Mouse (Mus musculus) cerebellum, adult 9-11 months (tissue): Measurements from ENCODE around the gene Zfp451.
"Not testable (repeated sequence)": the region's sequence is repeated elsewhere in the genome, so short reads cannot be mapped to it uniquely, and the experiment has no call there.

Experiments used
- DNase-seq: peaks from one replicate; pipeline ENCODE4 v3.0.0; 2022

Zfp451 gene

GRCm38 (mm10) chr1:33757033-33757413, 57.4 kb downstream of the Zfp451 start:
- no peak for DNase-seq

- no peak for DNase-seq
These were observed 58.0 kb downstream of the Zfp451 start for GRCm38 (mm10) chr1:33756258-33757032.

GRCm38 (mm10) chr1:33755799-33756198, 58.6 kb downstream of the Zfp451 start:
- no peak for DNase-seq

- DNase-seq: no peak
These were observed 59.2 kb downstream of the Zfp451 start for GRCm38 (mm10) chr1:33754965-33755735.

- no peak for DNase-seq
These were observed 60.3 kb downstream of the Zfp451 start for GRCm38 (mm10) chr1:33754089-33754488.

GRCm38 (mm10) chr1:33751283-33751682, 63.1 kb downstream of the Zfp451 start:
- DNase-seq: peak; percentile 70

GRCm38 (mm10) chr1:33749709-33750108, 64.7 kb downstream of the Zfp451 start:
- not testable (repeated sequence) for DNase-seq

- no peak for DNase-seq
These were observed 65.3 kb downstream of the Zfp451 start for GRCm38 (mm10) chr1:33749109-33749508.

- no peak for DNase-seq
These were observed 68.5 kb downstream of the Zfp451 start for GRCm38 (mm10) chr1:33745901-33746300.

- DNase-seq: not testable (repeated sequence)
These were observed 69.6 kb downstream of the Zfp451 start for GRCm38 (mm10) chr1:33744815-33745214.

GRCm38 (mm10) chr1:33742903-33743302, 71.5 kb downstream of the Zfp451 start:
- no peak for DNase-seq

- peak; percentile 69 for DNase-seq
These were observed 75.1 kb downstream of the Zfp451 start for GRCm38 (mm10) chr1:33739302-33739701.

- no peak for DNase-seq
These were observed 75.6 kb downstream of the Zfp451 start for GRCm38 (mm10) chr1:33738681-33739278.

- no peak for DNase-seq
These were observed 76.1 kb downstream of the Zfp451 start for GRCm38 (mm10) chr1:33738281-33738680.

- DNase-seq: no peak
These were observed 80.3 kb downstream of the Zfp451 start for GRCm38 (mm10) chr1:33734001-33734685.

- no peak for DNase-seq
These were observed 81.4 kb downstream of the Zfp451 start for GRCm38 (mm10) chr1:33733044-33733443.

- no peak for DNase-seq
These were observed 89.3 kb downstream of the Zfp451 start for GRCm38 (mm10) chr1:33725086-33725485.

- DNase-seq: no peak
These were observed 89.9 kb downstream of the Zfp451 start for GRCm38 (mm10) chr1:33724516-33724915.

GRCm38 (mm10) chr1:33721020-33721419, 93.4 kb downstream of the Zfp451 start:
- no peak for DNase-seq

- no peak for DNase-seq
These were observed 94.2 kb downstream of the Zfp451 start for GRCm38 (mm10) chr1:33720231-33720630.

- peak; percentile 92 for DNase-seq
These were observed 94.6 kb downstream of the Zfp451 start, which contains the start of gene Rab23 for GRCm38 (mm10) chr1:33719733-33720225. TSS of gene Rab23 (plus strand) at chr1:33719887.

- no peak for DNase-seq
These were observed 96.8 kb downstream of the Zfp451 start for GRCm38 (mm10) chr1:33717636-33718035.

GRCm38 (mm10) chr1:33714796-33715195, 99.6 kb downstream of the Zfp451 start:
- DNase-seq: no peak
